Mouse (Mus musculus): ENCODE data around the gene Syngr2. TPM values are rescaled to one million over a fixed set of nuclear protein-coding genes. Genes with fewer than 3 reads are reported as not detected.
A peak's percentile ranks its signal among the peaks of the same experiment; 100 is the strongest.

Syngr2 gene
- 100 to 1,000 TPM; 108 to 109 TPM for total RNA-seq (2021)
- long read RNA-seq, experiment 1, transcript Syngr2-201 (4 exons, 1,520 nt), result major isoform, 173 of 177 reads
- long read RNA-seq, experiment 1, partial matches to known transcripts, result 1 of 177 reads
- long read RNA-seq, experiment 1, other reads (novel, unspliced or antisense), result 0 of 177 reads
- long read RNA-seq, experiment 2, transcript Syngr2-201 (4 exons, 1,520 nt), result major isoform, 112 of 120 reads
- long read RNA-seq, experiment 2, partial matches to known transcripts, result 2 of 120 reads
- long read RNA-seq, experiment 2, other reads (novel, unspliced or antisense), result 2 of 120 reads

DNA sequence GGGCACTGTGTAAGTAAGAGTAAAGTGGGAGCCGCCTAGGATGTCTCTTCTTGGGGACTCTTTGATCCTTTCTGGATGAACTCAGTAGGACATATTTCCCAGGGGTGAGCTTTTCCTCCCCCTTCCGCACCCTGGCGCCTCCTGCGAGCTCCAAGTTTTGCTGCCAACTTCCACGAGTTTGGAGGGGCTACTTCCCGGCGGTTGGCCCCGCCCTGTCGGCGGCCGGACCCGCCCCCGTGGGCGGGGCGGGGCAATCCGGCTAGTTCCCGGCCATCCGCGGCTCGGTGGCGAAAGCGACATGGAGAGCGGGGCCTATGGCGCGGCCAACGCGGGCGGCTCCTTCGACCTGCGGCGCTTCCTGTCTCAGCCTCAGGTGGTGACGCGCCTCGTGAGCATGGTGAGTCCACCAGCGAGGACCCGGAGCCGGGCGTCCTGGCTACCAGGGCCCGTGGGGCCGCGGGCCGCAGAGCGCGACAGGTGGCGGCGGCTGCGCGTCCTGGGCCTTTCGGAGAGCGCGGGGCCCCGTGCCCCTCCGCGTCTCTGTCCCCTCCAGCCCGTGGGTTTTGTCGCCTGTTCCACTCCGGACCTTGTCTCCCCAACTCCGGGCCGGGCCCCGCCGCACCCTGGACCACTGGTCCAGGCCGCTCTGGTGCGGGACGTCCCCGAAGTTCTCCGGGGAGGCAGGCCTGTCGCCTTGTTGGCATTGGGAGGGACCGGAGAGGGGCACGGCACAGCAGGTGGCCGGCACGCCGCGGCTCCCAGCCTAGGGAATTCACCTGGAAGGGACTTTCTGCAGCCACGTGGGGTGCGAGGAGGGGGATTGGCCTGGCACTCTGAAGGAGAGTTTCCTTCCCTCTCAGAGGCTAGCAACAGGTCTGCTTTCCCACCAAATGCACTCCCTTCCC is at the start of gene Syngr2, which contains the start of gene Gm20708:
Gene Syngr2, plus strand, starts transcription at position 262 of the 905 bp plus-strand sequence.
Gene Gm20708, plus strand, starts transcription at position 262 of the 905 bp plus-strand sequence.
- peak; percentile 81 to 86 for DNase-seq
- intact Hi-C loops (cut with DNase I), result loop anchor here (5.0 kb wide), 1 partner anchor 152 kb away; no protein-coding TSS in a partner anchor

DNA sequence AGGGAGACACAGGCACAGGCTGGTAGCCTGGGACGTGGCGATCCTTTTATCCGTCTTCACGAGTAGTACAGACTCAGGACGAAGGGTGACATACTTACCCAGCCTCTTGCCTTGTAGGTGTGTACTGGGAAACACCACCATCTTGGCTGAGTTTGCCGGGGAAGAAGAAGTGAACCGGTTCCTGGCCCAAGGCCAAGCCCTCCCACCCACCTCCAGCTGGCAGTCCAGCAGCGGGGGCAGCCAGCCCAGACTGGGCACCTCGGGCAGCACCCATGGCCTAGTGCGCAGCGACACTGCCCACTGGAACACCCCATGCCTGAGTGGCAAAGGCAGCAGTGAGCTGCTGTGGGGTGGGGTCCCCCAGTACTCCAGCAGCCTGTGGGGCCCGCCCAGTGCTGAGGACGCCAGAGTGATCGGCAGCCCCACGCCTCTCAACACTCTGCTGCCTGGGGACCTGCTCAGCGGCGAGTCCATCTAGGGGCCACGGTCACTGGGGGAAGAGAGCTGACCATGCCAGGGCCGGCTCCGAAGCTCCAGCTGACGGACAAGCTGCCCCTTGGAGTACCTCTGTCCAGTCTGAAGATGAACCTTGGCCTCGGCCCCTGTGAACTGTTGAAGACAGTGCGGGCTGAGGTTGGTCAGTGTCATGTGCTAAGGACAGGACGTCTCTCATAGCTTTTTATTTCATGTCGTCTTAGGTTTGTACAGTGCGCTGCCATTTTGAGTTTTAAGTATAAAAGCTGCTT is 48.9 kb upstream of the Syngr2 start:
- no peak for DNase-seq
- intact Hi-C loops (cut with DNase I), result no loop called here

GRCm38 (mm10) chr11:117761801-117762200 is 47.7 kb upstream of the Syngr2 start:
- intact Hi-C loops (cut with DNase I), result no loop called here
- no peak for DNase-seq

- intact Hi-C loops (cut with DNase I), result no loop called here
- DNase-seq, result peak; percentile 34 to 57
Observed at GRCm38 (mm10) chr11:117762246-117762645, 47.2 kb upstream of the Syngr2 start.

DNA sequence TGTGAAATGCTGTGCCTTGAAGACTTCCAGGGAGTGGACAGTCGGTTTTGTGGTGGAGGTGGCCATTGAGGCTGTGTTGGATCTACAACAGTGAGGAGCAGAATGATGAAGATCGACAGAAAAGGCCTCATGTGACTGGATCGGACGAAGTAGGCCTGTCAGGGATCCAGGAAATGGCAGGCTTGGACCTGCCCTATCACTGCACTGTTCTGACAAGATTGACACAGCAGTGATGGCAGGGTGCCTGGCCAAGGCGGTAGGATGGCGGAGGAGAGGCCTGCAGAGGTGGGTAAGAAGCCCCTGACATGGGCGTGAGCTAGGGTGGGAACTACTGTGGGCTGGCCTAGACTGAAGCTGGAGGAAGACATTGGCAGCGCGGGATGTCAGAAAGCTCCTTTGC is 45.1 kb upstream of the Syngr2 start:
- DNase-seq, result peak in 1 of 2 experiments; percentile 33
- intact Hi-C loops (cut with DNase I), result no loop called here

GRCm38 (mm10) chr11:117765361-117765760 is 44.1 kb upstream of the Syngr2 start:
- DNase-seq, result no peak
- intact Hi-C loops (cut with DNase I), result no loop called here

DNA sequence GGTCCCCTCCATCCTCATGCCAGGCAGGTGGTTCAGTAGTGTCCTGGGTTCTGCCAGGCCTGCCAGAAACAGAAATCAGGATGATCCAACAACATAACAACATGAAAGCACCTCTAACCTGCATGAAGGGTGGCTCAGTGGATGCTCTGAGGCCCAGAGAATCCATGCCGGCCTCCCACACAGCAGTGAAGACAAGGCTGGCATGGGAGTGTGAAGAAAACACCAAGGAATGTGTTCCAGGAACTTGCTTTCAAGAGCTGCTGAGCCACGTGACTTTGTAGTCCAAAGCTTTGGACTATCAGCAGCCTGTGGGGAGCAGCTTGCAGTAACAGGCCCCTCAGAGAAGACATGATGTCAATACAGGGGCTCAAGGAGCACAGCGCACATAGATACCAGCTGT is 43.2 kb upstream of the Syngr2 start:
- intact Hi-C loops (cut with DNase I), result no loop called here
- DNase-seq, result no peak

- DNase-seq, result no peak
- intact Hi-C loops (cut with DNase I), result no loop called here
Observed at GRCm38 (mm10) chr11:117768725-117769682, 40.5 kb upstream of the Syngr2 start.

DNA sequence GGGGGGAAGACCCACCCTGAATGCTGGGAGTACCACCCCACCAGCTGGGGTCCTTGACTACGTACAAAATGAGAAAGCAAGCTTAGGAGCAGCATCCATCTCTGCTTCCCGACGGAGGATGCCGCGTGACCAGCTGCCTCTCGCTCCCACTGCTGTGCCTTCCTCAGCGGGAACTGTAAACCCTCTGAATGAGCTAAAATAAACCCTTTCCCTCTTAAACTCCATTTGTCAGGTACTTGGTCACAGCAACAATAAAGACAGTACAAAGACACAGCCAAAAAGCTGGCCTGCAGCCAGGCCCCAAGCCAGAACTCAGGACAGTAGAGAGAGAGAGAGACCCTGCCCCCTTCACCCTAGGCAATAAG is 39.8 kb upstream of the Syngr2 start:
- intact Hi-C loops (cut with DNase I), result no loop called here
- no peak for DNase-seq

- DNase-seq, result no peak
- intact Hi-C loops (cut with DNase I), result no loop called here
Observed at GRCm38 (mm10) chr11:117770407-117770806, 39.1 kb upstream of the Syngr2 start.

- no peak for DNase-seq
- intact Hi-C loops (cut with DNase I), result no loop called here
Observed at GRCm38 (mm10) chr11:117772352-117772751, 37.1 kb upstream of the Syngr2 start.

DNA sequence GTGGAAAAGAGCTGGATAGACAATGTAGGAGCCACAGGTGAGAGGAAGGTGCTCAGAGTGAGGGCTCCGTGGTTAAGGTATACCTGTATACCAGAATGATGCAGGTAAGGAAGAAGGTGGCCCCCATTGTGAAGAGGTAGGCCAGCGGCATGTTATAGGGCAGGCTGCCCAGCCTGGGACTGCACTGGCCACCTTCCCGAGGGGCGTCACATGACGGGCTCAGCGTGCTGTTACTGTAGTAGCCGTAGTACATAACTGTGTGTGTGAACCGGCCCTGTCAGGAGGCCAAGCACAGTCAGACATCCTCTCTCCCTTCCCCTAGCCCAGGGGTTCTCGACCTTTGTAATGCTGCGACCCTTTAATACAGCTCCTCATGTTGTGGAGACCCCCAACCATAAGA is 34.5 kb upstream of the Syngr2 start:
- intact Hi-C loops (cut with DNase I), result no loop called here
- DNase-seq, result peak; percentile 44 to 59

DNA sequence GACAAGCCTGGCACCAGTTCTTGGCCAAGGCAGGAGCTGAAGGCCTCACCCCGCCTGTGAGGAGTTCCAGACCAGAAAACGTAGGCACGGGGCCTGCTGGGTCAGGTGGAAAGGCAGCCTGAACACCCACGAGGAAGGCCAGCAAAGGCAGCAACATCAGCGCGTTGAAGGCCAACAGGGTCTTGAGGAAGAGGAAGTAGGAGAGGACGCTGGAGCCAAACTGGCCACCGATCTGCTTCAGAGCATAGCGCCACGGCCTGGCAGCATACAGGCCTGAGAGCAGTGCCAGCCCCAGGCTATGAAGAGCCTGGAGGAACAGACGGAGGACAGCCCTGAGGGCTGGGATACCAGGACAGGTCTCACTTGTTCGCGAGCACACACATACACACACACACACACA is 33.9 kb upstream of the Syngr2 start:
- intact Hi-C loops (cut with DNase I), result no loop called here
- DNase-seq, result no peak

- no peak for DNase-seq
- intact Hi-C loops (cut with DNase I), result no loop called here
Observed at GRCm38 (mm10) chr11:117776085-117776792, 33.2 kb upstream of the Syngr2 start.

DNA sequence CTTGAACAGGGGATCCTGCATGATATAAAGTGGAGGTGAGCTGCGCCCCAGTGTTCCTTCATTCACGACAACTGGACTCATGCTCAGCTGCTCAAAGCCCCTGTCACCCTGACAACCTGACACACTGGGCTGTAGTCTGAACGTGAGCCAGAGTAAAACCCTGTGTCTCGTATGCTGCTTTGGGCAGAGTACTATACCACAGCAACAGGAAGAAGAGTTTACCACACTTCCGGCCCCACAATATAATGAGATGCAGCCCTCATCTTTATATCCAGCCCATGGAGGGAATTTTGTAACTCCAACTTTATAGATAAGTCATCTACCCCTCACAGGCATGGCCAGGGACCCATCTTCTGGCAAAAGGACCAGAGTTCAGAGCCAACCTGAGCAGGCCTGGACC is 32.4 kb upstream of the Syngr2 start:
- intact Hi-C loops (cut with DNase I), result no loop called here
- no peak for DNase-seq

GRCm38 (mm10) chr11:117778031-117778430 is 31.4 kb upstream of the Syngr2 start:
- DNase-seq, result no peak
- intact Hi-C loops (cut with DNase I), result no loop called here

- peak; percentile 40 to 51 for DNase-seq
Observed at GRCm38 (mm10) chr11:117778851-117779433, 30.5 kb upstream of the Syngr2 start.

DNA sequence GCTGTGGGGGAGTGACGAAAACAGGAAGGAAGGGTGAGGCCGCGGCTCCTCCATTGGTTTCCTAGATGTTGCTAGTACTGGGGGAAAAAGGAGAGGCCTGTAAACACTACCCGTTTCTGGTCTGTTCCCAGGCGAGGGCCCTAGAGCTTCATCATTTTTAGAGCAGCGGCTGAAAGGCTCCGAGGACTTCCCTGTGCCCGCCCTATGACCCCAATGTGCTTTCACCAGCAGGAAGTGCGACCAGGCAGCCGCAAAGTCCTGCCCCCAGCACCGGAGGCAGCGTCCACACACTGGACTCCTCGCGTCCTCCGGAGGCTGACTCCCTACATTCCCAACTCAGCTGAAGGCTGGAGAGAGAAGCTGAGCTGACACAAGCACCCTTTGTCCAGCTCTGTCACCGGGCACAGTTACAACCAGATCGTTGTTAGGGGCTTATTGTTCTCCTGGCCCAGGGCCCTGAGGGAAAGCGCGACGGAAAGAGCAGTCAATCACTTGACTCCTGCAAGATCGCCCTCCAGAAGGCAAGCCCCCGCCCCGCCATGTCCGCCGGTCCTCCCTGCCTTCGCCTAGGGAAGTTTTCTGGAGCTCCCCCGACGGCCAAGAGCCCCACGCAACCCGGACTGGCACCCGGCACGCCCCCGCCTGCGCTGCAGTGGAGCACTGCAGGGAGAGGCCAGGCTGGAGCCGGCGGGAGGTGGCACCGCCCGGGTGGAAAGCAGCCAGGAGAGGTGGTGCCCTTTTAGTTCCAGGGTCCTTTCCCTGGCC is 29.9 kb upstream of the Syngr2 start:
- intact Hi-C loops (cut with DNase I), result no loop called here
- DNase-seq, result peak; percentile 75 to 76

More at GRCm38 (mm10) chr11:117778851-117779433, 30.5 kb upstream of the Syngr2 start:
- intact Hi-C loops (cut with DNase I), result no loop called here
